Mouse (Mus musculus) layer of hippocampus, adult 8-10 months (tissue): ENCODE measurements around the gene Mslnl. TPM values are rescaled to one million over a fixed set of nuclear protein-coding genes. Genes with fewer than 3 reads are reported as not detected.
"Not testable (repeated sequence)": the region's sequence is repeated elsewhere in the genome, so short reads cannot be mapped to it uniquely, and the experiment has no call there.

ENCODE experiments used
- DNase-seq, 2 experiments: peaks; one replicate each; pipeline ENCODE4 v3.0.0; 2022; ENCODE audit warnings: low spot score in 2 of 2
- total RNA-seq, 4 experiments: library from RNA; stranded (reverse); gene quantifications; 2 replicates each; pipeline ENCODE4 v1.2.4; 2022

Gene Mslnl
- total RNA-seq = under 1 TPM in 3 of 4 experiments, not detected in 1; 0.13 to 0.41 (median 0.23) TPM

DNA sequence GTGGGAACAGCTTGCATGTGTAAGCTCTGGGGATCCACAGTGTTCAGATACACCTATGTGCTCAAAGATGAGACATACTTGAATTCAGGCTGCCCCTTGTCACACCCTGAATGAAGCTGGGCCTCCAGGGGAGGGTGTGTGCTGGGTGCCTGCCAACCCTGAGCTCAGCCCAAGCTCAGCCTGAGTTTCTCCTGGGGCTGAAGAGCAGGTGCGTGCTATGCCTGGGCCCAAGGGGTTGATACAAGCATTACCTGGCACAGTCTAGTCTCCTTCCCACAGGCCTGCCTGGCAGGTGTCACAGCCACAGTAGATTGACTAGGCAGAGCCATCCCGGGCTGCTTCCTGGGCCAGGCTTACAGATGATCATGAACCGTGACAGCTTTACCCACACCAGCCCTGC, at the start of gene Mslnl:
Mslnl (plus strand) TSS at position 298 of the 400 bp plus-strand sequence.
- no peak for DNase-seq

- no peak for DNase-seq
These were observed 49.5 kb upstream of the Mslnl start for GRCm38 (mm10) chr17:25686323-25686722.

DNA sequence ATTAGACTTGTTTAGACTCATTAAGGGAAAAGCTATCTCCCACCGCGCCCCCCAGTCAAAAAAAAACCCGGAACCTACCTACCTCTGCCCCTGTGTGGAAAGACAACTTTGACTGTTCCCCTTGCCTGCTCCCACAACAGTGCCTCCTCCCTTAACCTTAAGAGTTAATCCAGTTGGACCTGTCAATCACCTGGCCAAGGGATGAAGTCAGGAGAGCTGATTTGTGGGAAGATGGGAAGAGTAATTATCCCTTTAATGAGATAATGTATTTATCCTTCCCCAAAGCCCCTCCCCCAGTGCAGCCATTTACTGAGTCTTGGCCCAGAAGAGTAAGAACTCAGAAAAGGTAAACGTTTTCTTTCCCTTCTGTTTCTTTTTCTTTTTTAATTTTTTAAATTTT, 46.9 kb upstream of the Mslnl start:
- no peak for DNase-seq

DNA sequence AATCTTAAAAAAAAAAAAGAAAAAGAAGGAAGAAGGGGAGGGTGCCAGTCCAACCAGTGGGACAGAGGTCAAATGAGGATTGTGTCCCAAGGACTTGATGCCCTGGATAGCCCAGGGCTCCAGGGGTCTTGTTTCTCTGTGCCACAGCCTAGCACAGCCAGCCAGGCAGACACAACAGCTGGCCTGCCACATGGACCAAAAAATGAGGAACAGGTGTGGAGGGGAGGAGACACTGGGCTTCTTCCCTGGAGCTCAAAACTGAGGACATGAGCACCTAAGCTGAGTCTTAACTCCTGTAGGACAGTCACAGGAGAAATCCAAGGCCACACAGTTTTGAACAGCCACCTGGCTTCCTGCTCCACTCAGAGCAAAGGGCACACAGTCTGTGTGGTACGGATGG, 39.6 kb upstream of the Mslnl start:
- no peak for DNase-seq

- DNase-seq = peak; percentile 70 to 88
These were observed 37.4 kb upstream of the Mslnl start for GRCm38 (mm10) chr17:25698446-25698845.

GRCm38 (mm10) chr17:25700863-25701496, 34.9 kb upstream of the Mslnl start:
- DNase-seq = no peak

DNA sequence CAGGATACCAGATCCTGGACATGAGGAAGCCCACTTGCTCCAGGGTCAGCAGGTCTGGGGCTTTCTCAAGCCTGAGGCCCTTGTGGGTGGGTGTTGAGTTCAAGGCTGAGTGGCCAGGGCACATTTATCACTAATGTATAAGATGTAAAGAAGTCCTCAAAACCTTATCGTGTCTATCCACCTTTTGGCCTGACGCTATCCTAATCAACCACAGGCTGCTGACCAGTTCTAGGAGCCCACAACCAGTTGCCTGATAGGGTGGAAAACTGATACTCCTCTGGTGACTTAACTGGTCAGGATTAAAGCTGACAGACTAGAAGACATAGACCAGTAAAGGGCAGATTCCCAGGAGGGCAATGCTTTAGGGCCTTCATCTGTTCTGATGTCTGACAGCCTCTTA, 25.8 kb upstream of the Mslnl start:
- no peak for DNase-seq

- DNase-seq = no peak
These were observed 24.7 kb upstream of the Mslnl start for GRCm38 (mm10) chr17:25711136-25711535.

DNA sequence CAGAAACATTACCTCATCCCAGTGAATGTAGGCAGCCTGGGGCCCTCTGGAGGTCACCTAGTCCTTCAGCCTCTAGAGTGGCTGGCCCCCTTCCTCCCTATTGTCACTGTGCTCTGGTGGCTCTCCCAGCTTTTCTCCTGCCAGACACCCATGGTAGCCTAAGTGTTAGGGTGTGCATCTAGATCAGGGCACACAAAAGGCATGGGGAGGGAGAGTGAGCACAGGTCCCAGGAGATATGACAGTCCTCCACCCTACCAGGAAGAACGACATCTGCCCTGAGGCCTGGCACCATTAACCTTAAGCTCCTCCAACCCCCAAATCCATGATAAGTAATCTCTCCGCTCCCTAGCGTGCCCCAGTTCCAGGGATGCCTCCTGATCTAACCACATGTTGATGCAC, 20.2 kb upstream of the Mslnl start:
- DNase-seq = no peak

- no peak for DNase-seq
These were observed 19.7 kb upstream of the Mslnl start for GRCm38 (mm10) chr17:25716130-25716529.

- no peak for DNase-seq
These were observed 18.9 kb upstream of the Mslnl start, which contains the start of gene Gng13 for GRCm38 (mm10) chr17:25716711-25717637. Gene Gng13, plus strand, starts transcription at chr17:25717171.

DNA sequence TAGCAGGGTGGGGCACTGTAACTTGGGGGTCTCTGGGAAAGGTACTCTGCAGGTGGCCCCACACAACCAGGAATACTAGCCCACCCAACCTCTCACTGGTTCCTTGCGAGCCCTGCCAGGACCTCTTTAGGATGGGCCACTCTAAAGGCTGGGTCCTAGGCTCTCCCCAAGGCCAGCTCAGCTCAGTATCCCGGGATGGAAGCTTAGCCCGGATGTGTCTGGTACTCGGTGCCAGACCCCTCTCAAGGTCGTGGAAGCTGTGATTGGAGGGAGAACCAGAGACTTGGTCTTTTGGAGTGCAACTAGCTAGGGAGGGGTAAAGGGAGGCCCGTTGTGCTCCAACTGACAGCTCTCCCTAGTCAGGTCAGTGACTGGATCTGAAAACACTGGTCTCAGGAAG, 18.2 kb upstream of the Mslnl start:
- no peak for DNase-seq

DNA sequence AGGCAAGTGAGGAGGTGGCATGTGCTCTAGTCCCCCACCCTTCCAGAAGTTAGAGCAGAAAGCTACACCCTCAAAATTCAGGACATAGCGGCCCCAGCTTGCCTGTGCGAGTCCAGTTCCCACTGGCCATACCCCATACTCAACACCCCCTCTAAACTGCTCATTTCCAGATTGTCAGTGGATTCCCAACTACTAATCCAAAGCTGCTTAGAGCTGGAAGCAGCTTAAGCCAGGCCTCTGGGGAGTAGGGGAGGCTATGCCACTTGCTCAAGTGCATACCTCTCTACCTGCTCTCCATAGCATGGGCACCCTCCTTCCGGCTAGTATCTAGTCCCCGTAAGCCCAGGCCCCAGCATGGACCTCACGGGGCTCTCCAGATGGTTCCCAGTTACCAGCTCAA, 14.4 kb upstream of the Mslnl start:
- DNase-seq = no peak

DNA sequence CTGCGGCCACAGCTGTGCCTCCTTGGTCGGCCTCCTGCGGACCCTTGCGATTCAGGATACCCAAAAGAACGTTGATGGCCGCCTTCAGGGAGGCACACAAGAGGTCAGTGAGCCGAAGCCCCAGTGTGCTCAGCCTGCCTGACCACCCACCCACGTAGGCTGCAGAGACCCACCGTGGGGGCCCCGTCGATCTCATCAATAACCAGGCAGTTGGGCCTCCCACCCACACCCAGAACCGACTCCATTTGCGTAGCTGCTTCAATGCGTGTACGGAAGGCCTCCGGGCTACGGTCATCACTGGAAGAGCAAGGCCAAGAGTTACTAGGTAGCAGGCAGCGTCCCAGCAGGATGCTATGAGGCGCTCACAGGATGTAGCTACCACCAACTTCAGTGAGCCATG, 12.4 kb upstream of the Mslnl start:
- DNase-seq = no peak

GRCm38 (mm10) chr17:25723919-25724318, 11.9 kb upstream of the Mslnl start:
- DNase-seq = no peak

- no peak for DNase-seq
These were observed 10.6 kb upstream of the Mslnl start for GRCm38 (mm10) chr17:25725264-25725663.

GRCm38 (mm10) chr17:25727265-25728008, 8.4 kb upstream of the Mslnl start, which contains the start of the genes Chtf18 and Rpusd1:
Gene Chtf18, minus strand, starts transcription at chr17:25727419.
Gene Rpusd1, plus strand, starts transcription at chr17:25727670.
- DNase-seq = peak; percentile 100

DNA sequence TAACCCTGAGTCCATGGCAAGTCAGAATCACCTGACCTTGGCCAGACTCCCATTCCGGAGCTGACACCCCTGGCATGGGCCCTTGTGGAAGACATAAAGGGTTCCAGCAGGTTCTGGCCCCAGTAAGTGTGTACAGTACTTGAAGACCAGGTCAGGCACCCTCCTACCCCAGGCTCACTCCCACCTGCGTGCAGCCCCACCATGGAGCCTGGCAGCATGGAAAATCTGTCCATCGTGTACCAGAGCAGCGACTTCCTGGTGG, 7.9 kb upstream of the Mslnl start:
- peak in 1 of 2 experiments; percentile 38 for DNase-seq

DNA sequence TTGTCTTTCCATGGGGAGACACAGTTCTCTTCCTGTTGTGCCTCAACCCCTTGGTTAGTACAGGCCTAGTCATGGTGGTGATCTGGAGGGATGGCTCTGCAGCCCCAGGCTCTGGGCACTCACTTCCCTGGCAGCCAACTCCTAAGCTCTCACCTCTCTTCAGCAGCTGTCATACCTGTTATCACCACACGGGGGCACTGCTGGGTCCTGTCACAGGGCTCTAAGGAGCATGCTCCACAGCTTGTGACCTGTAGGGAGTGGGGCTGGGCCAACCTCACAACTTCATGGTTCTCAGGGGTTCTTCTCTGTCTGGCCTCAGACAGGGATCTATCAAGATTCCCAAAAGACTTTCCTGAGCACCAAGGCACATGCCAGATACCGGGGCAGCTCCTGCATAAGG, 3.8 kb upstream of the Mslnl start:
- DNase-seq = peak; percentile 63 to 88

GRCm38 (mm10) chr17:25735246-25735645, 596 bp upstream of the Mslnl start:
- DNase-seq = no peak

GRCm38 (mm10) chr17:25738861-25739260, 3.0 kb downstream of the Mslnl start:
- no peak for DNase-seq

DNA sequence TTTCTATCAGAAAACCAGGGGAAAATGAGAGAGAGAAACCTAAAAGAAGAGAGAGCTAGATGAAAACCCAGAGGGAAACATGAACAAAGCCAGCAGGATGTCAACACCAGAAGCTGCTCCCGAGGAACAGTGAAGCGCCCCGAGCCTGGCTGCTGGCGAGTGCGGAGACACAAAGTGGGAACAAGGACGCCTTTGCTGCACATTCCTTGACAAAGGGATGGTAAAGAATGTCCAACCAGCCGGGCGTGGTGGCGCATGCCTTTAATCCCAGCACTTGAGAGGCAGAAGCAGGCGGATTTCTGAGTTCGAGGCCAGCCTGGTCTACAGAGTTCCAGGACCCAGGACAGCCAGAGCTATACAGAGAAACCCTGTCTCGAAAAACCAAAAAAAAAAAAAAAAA, 5.6 kb downstream of the Mslnl start:
- not testable (repeated sequence) for DNase-seq
